Mouse (Mus musculus): Measurements from ENCODE around the gene Msh2. TPM values are rescaled to one million over a fixed set of nuclear protein-coding genes. Genes with fewer than 3 reads are reported as not detected.
"Not testable (repeated sequence)": the region's sequence is repeated elsewhere in the genome, so short reads cannot be mapped to it uniquely, and the experiment has no call there.

Gene Msh2
- polyA plus RNA-seq, 1 experiment from 2014 or later = 58.1 TPM

- Histone ChIP-seq H3K27me3 (ENCODE audit: insufficient read depth, low read length) (no peaks in the 10 kb centered on the region), H3K4me1 (replicated peaks; ENCODE audit: insufficient read depth, low read length) (no peaks in the 10 kb centered on the region; the same call in 1 of the 2 replicates), H3K4me2 (ENCODE audit: low read length) (no peak overlapping the region), H3K4me3 (replicated peaks; ENCODE audit: low read depth, low read length) (no peak overlapping the region), H3K9ac (ENCODE audit: low read depth, low read length) (no peak overlapping the region), H3K27ac (no peak overlapping the region), H3K36me3 (ENCODE audit: insufficient read depth, low read length) (no peaks in the 10 kb centered on the region), H3K9me3 (replicated peaks; ENCODE audit: low read length) (no peaks in the 10 kb centered on the region)
- no peak for DNase-seq (ENCODE audit: low spot score)
- TF ChIP-seq CTCF (IDR thresholded peaks at IDR 0.05; ENCODE audit: low read depth) = no peak
- WGBS = 92% methylated on average over 27 of the region's 27 CpGs
- no peak for ATAC-seq (replicated peaks; ENCODE audit: low FRiP score, low read depth)
These were observed 31.9 kb upstream of the Msh2 start for GRCm38 (mm10) chr17:87640272-87640671.

GRCm38 (mm10) chr17:87641006-87641405 is 31.1 kb upstream of the Msh2 start:
- no peaks in the 10 kb centered on the region for H3K9me3 ChIP-seq (replicated peaks; ENCODE audit: low read length)
- DNase-seq (ENCODE audit: low spot score) (no peak), ATAC-seq (replicated peaks; ENCODE audit: low FRiP score, low read depth) (no peak)
- H3K9ac ChIP-seq (ENCODE audit: low read depth, low read length) = no peak overlapping the region
- 80% methylated on average over 12 of the region's 12 CpGs for WGBS
- H3K36me3 ChIP-seq (ENCODE audit: insufficient read depth, low read length) = 0 out of 2 replicates have a peak, but pooled peaks cover 1% of the 10 kb centered on the region
- H3K27ac ChIP-seq = no peak overlapping the region
- no peak for TF ChIP-seq CTCF (IDR thresholded peaks at IDR 0.05; ENCODE audit: low read depth)
- no peak overlapping the region for H3K4me3 ChIP-seq (replicated peaks; ENCODE audit: low read depth, low read length)
- H3K4me1 ChIP-seq (replicated peaks; ENCODE audit: insufficient read depth, low read length) = no peaks in the 10 kb centered on the region; the same call in 1 of the 2 replicates
- H3K4me2 ChIP-seq (ENCODE audit: low read length) = no peak overlapping the region
- no peaks in the 10 kb centered on the region for H3K27me3 ChIP-seq (ENCODE audit: insufficient read depth, low read length)

GRCm38 (mm10) chr17:87642744-87643143 is 29.4 kb upstream of the Msh2 start:
- Histone ChIP-seq H3K9me3 (replicated peaks; ENCODE audit: low read length) (no peaks in the 10 kb centered on the region), H3K36me3 (ENCODE audit: insufficient read depth, low read length) (0 out of 2 replicates have a peak, but pooled peaks cover 3% of the 10 kb centered on the region), H3K4me3 (replicated peaks; ENCODE audit: low read depth, low read length) (no peak overlapping the region), H3K4me1 (replicated peaks; ENCODE audit: insufficient read depth, low read length) (no peaks in the 10 kb centered on the region; the same call in 1 of the 2 replicates), H3K27ac (peak overlapping the region; percentile 27; the same call in 1 of the 2 replicates), H3K9ac (ENCODE audit: low read depth, low read length) (no peak overlapping the region), H3K4me2 (ENCODE audit: low read length) (no peak overlapping the region), H3K27me3 (ENCODE audit: insufficient read depth, low read length) (no peaks in the 10 kb centered on the region)
- WGBS = 48% methylated on average over 8 of the region's 8 CpGs
- ATAC-seq (replicated peaks; ENCODE audit: low FRiP score, low read depth) = peak; percentile 71; the same call in 1 of the 2 replicates
- no peak for TF ChIP-seq CTCF (IDR thresholded peaks at IDR 0.05; ENCODE audit: low read depth)
- DNase-seq (ENCODE audit: low spot score) = peak; percentile 40

GRCm38 (mm10) chr17:87655616-87656015 is 16.5 kb upstream of the Msh2 start:
- DNase-seq (ENCODE audit: low spot score); ATAC-seq (replicated peaks; ENCODE audit: low FRiP score, low read depth); H3K27ac ChIP-seq; H3K9ac ChIP-seq (ENCODE audit: low read depth, low read length); H3K4me2 ChIP-seq (ENCODE audit: low read length); H3K4me1 ChIP-seq (replicated peaks; ENCODE audit: insufficient read depth, low read length); H3K36me3 ChIP-seq (ENCODE audit: insufficient read depth, low read length); H3K4me3 ChIP-seq (replicated peaks; ENCODE audit: low read depth, low read length); H3K27me3 ChIP-seq (ENCODE audit: insufficient read depth, low read length); H3K9me3 ChIP-seq (replicated peaks; ENCODE audit: low read length): not testable (repeated sequence)
- WGBS = 94% methylated on average over 5 of the region's 5 CpGs

GRCm38 (mm10) chr17:87661958-87662573 is 10.1 kb upstream of the Msh2 start:
- peak; percentile 41; the same call in 1 of the 2 replicates for TF ChIP-seq CTCF (IDR thresholded peaks at IDR 0.05; ENCODE audit: low read depth)
- 87% methylated on average over 9 of the region's 9 CpGs for WGBS
- not testable (repeated sequence) for H3K4me1 ChIP-seq (replicated peaks; ENCODE audit: insufficient read depth, low read length); H3K4me2 ChIP-seq (ENCODE audit: low read length); H3K36me3 ChIP-seq (ENCODE audit: insufficient read depth, low read length); H3K9me3 ChIP-seq (replicated peaks; ENCODE audit: low read length); H3K4me3 ChIP-seq (replicated peaks; ENCODE audit: low read depth, low read length); H3K9ac ChIP-seq (ENCODE audit: low read depth, low read length); ATAC-seq (replicated peaks; ENCODE audit: low FRiP score, low read depth); DNase-seq (ENCODE audit: low spot score); H3K27ac ChIP-seq; H3K27me3 ChIP-seq (ENCODE audit: insufficient read depth, low read length)

- no peaks in the 10 kb centered on the region for H3K9me3 ChIP-seq (replicated peaks; ENCODE audit: low read length)
- no peak overlapping the region for H3K27ac ChIP-seq
- no peak for DNase-seq (ENCODE audit: low spot score)
- no peak for TF ChIP-seq CTCF (IDR thresholded peaks at IDR 0.05; ENCODE audit: low read depth)
- H3K4me3 ChIP-seq (replicated peaks; ENCODE audit: low read depth, low read length) = no peak overlapping the region
- no peak overlapping the region for H3K9ac ChIP-seq (ENCODE audit: low read depth, low read length)
- no peaks in the 10 kb centered on the region for H3K36me3 ChIP-seq (ENCODE audit: insufficient read depth, low read length)
- H3K27me3 ChIP-seq (ENCODE audit: insufficient read depth, low read length) = no peaks in the 10 kb centered on the region
- no peak for ATAC-seq (replicated peaks; ENCODE audit: low FRiP score, low read depth)
- H3K4me1 ChIP-seq (replicated peaks; ENCODE audit: insufficient read depth, low read length) = no peaks in the 10 kb centered on the region
- no peak overlapping the region for H3K4me2 ChIP-seq (ENCODE audit: low read length)
These were observed 7.9 kb upstream of the Msh2 start for GRCm38 (mm10) chr17:87664238-87664637.

Data from kidney, postnatal 0 days (tissue).